Mouse (Mus musculus): Measurements from ENCODE around the gene Myo16. TPM values are rescaled to one million over a fixed set of nuclear protein-coding genes. Genes with fewer than 3 reads are reported as not detected.
A peak's percentile ranks its signal among the peaks of the same experiment; 100 is the strongest.

Myo16 gene
- polyA plus RNA-seq, 1 experiment, result not detected

DNA sequence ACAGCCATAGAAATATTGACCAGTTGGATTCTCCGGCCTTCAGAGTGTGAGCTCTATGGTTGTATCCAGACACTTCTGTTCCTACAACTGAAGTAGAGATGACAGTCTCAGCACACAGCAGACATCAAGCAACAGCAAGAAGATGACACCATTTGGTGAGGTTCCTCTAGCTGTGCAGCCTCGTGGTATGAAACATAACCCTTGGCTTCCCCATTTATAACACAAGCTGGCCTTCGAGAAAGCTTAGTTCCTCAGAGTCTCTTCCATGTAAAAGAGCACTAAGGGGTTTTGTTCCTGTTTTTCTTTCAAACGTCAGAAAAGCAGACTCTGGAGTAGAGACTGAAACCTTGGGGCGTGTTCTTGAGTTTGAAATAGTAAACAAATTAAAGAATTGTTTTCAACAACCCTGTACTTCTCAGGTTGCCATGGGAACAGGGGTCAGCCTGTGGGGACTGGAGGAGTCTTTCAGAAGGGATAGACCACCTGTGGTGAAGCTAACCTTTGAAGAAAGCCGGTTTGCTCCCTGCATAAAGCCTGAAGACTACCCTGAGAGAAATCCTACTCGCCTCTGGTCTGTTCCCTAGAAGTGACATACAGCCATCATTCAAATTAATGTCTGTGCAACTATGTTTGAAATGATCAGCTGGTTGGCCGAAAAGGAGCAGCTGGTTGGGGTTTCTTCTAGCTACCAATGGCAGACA lies 510.2 kb downstream of the Myo16 start:
- H3K36me3 ChIP-seq (ENCODE audit: control insufficient read depth, insufficient read depth, low read length, poor library complexity, severe bottlenecking), result no peaks in the 10 kb centered on the region
- peak overlapping the region; percentile 44; the same call in 1 of the 2 replicates for H3K27ac ChIP-seq (ENCODE audit: insufficient read depth, low read length)
- H3K9me3 ChIP-seq (replicated peaks; ENCODE audit: control insufficient read depth, insufficient read depth, low read length, poor library complexity, severe bottlenecking), result peaks cover 28% of the 10 kb centered on the region
- TF ChIP-seq EP300 (IDR thresholded peaks at IDR 0.05; ENCODE audit: insufficient read depth, low read depth, low read length) (peak; percentile 56; the same call in 1 of the 2 replicates), CTCF (IDR thresholded peaks at IDR 0.05; ENCODE audit: low read depth, low read length) (no peak)
- peaks cover 3% of the 10 kb centered on the region for H3K4me1 ChIP-seq (ENCODE audit: control insufficient read depth, insufficient read depth, low read length)
- no peak overlapping the region for H3K9ac ChIP-seq (ENCODE audit: low read depth, poor library complexity, severe bottlenecking)
- peaks cover 1% of the 10 kb centered on the region; the same call in 1 of the 2 replicates for H3K27me3 ChIP-seq (ENCODE audit: control insufficient read depth, insufficient read depth, low read length, poor library complexity, severe bottlenecking)
- no peak overlapping the region for H3K4me3 ChIP-seq (ENCODE audit: low read depth, low read length)

DNA sequence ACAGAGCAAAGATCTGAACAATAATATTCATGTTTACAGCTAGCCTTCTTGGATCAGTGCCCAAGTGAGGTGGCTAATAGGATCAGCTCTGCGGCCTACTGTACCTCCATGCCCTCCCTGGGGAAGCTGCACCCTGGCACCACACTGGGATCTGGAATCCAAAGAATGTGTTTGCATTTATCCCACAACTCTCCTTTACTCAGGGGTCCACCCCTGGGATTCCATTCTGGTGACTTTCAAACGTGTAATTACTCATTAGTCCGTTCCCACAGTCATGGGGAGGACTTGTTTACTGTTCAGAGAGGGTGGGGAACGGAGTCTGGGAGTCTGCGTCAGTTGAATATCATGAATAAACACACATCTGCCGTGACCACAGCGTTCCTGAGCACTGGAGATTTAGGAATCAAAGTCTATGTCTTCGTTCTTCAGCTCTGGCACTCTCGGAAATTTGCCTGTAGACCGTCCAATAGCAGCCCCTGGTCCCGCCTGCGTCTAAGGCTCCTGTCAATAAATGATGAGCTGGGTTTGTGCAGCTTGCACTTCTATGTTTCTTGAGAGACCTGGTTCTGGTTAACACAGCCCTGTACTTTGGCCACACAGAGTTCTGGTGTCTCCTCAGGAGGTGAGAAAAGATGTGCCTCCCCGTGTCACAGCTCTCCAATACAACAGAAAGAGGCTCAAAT lies 511.3 kb downstream of the Myo16 start:
- Histone ChIP-seq H3K36me3 (ENCODE audit: control insufficient read depth, insufficient read depth, low read length, poor library complexity, severe bottlenecking) (no peaks in the 10 kb centered on the region), H3K9ac (ENCODE audit: low read depth, poor library complexity, severe bottlenecking) (no peak overlapping the region)
- peak; percentile 58; the same call in 1 of the 2 replicates for TF ChIP-seq EP300 (IDR thresholded peaks at IDR 0.05; ENCODE audit: insufficient read depth, low read depth, low read length)
- no peak for TF ChIP-seq POLR2A (IDR thresholded peaks at IDR 0.05; ENCODE audit: insufficient read depth, low read length)

DNA sequence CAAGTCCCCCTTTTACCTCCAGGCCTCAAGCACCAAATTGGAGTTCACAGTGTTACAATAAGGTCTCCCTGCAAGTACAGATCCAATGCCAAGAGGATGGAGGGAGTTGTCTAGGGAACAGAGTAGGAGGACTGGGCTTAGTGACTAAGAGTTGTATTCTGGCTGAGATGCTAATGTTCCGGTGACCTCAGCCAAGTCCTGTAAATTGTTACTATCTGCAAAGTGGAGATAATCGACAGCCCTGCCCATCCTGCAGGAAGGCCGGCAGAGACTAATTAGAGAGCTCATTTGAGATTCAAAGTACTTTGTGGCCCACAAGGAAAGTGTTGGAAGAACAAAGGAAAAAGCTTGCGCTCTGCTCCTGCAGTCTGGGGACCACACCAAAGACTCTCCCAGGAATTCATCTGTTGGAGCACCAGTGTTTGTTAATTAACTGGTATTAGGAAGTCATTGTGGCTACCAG lies 512.1 kb downstream of the Myo16 start:
- Histone ChIP-seq H3K9me3 (replicated peaks; ENCODE audit: control insufficient read depth, insufficient read depth, low read length, poor library complexity, severe bottlenecking) (peaks cover 28% of the 10 kb centered on the region), H3K27me3 (ENCODE audit: control insufficient read depth, insufficient read depth, low read length, poor library complexity, severe bottlenecking) (peaks cover 1% of the 10 kb centered on the region; the same call in 1 of the 2 replicates), H3K27ac (ENCODE audit: insufficient read depth, low read length) (peak overlapping the region; percentile 47), H3K9ac (ENCODE audit: low read depth, poor library complexity, severe bottlenecking) (no peak overlapping the region), H3K4me1 (ENCODE audit: control insufficient read depth, insufficient read depth, low read length) (peaks cover 3% of the 10 kb centered on the region), H3K4me3 (ENCODE audit: low read depth, low read length) (no peak overlapping the region), H3K36me3 (ENCODE audit: control insufficient read depth, insufficient read depth, low read length, poor library complexity, severe bottlenecking) (no peaks in the 10 kb centered on the region)
- TF ChIP-seq EP300 (IDR thresholded peaks at IDR 0.05; ENCODE audit: insufficient read depth, low read depth, low read length), result 0 out of 2 replicates have a peak, but pooled peaks have one; percentile 15
- TF ChIP-seq POLR2A (IDR thresholded peaks at IDR 0.05; ENCODE audit: insufficient read depth, low read length), result no peak

More for the DNA sequence above, 511.3 kb downstream of the Myo16 start:
- Histone ChIP-seq H3K4me3 (ENCODE audit: low read depth, low read length) (no peak overlapping the region), H3K4me1 (ENCODE audit: control insufficient read depth, insufficient read depth, low read length) (peaks cover 3% of the 10 kb centered on the region), H3K27me3 (ENCODE audit: control insufficient read depth, insufficient read depth, low read length, poor library complexity, severe bottlenecking) (peaks cover 1% of the 10 kb centered on the region; the same call in 1 of the 2 replicates), H3K27ac (ENCODE audit: insufficient read depth, low read length) (peak overlapping the region; percentile 4; the same call in 1 of the 2 replicates), H3K9me3 (replicated peaks; ENCODE audit: control insufficient read depth, insufficient read depth, low read length, poor library complexity, severe bottlenecking) (peaks cover 28% of the 10 kb centered on the region)

DNA sequence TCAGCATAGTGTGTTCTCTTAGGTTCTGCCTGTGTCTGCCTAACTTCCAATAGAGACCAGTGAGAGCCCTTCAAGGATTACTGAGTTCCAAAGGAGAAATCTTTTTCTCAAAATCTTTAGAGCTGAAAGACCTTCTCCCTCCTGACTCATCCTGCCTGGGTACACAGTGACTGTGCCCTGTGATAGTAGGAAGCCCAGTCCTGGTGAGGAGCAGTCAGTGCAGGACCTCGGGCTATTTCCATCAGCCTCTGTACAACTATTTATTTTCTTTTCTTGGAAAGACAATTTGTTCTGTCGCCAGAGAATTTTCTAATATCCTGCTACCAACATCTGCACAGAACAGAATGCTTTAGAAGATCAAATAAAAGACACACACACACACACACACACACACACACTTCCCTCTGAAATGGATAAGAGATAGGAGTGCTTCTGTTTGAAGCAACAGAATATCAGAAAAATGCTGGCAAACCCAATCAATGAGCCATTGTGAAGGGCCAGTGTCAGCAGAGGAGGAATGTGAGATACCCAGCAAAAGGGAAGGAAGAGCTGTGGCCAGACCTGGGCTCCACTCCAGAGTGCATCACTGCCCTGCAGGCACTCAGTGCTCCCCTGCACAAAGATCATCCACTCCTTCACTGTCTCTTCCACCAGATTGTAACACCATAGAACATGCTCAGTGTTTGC lies 518.3 kb downstream of the Myo16 start:
- Histone ChIP-seq H3K4me3 (ENCODE audit: low read depth, low read length) (no peak overlapping the region), H3K36me3 (ENCODE audit: control insufficient read depth, insufficient read depth, low read length, poor library complexity, severe bottlenecking) (no peaks in the 10 kb centered on the region), H3K4me1 (ENCODE audit: control insufficient read depth, insufficient read depth, low read length) (no peaks in the 10 kb centered on the region), H3K27me3 (ENCODE audit: control insufficient read depth, insufficient read depth, low read length, poor library complexity, severe bottlenecking) (peaks cover 1% of the 10 kb centered on the region; the same call in 1 of the 2 replicates), H3K27ac (ENCODE audit: insufficient read depth, low read length) (no peak overlapping the region), H3K9ac (ENCODE audit: low read depth, poor library complexity, severe bottlenecking) (no peak overlapping the region), H3K9me3 (replicated peaks; ENCODE audit: control insufficient read depth, insufficient read depth, low read length, poor library complexity, severe bottlenecking) (peaks cover 14% of the 10 kb centered on the region)
- TF ChIP-seq CTCF (IDR thresholded peaks at IDR 0.05; ENCODE audit: low read depth, low read length), result no peak
- TF ChIP-seq EP300 (IDR thresholded peaks at IDR 0.05; ENCODE audit: insufficient read depth, low read depth, low read length), result no peak
- TF ChIP-seq POLR2A (IDR thresholded peaks at IDR 0.05; ENCODE audit: insufficient read depth, low read length), result no peak

DNA sequence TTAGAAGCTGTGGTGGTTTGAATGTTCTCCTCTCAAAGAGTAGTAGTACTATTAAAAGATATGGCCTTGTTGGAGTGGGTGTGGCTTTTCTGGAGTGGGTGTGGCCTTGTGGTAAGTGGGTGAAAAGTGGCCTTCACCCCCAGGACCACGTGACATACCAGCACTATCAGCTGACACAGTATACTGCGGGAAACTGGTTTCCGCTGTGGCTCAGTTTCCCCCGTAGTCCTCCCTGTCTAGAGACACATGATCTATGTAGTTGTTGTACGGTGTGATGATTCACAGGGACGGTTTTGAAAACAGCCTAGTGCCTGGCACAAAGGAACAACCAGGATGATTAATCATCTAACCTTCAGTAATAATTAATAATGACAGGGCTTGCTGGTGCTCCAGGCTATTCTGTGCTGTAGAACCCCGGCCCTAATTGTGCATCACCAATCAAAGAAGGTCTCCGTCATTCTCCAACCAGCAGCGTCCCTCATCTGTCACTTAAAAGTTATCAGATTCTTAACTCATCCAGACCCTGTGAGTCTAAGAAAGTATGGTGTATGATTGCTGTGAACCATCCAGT lies 524.2 kb downstream of the Myo16 start:
- H3K4me3 ChIP-seq (ENCODE audit: low read depth, low read length), result no peak overlapping the region
- H3K27me3 ChIP-seq (ENCODE audit: control insufficient read depth, insufficient read depth, low read length, poor library complexity, severe bottlenecking), result no peaks in the 10 kb centered on the region
- no peaks in the 10 kb centered on the region for H3K36me3 ChIP-seq (ENCODE audit: control insufficient read depth, insufficient read depth, low read length, poor library complexity, severe bottlenecking)
- TF ChIP-seq EP300 (IDR thresholded peaks at IDR 0.05; ENCODE audit: insufficient read depth, low read depth, low read length) (no peak), POLR2A (IDR thresholded peaks at IDR 0.05; ENCODE audit: insufficient read depth, low read length) (no peak), CTCF (IDR thresholded peaks at IDR 0.05; ENCODE audit: low read depth, low read length) (no peak)
- no peak overlapping the region for H3K27ac ChIP-seq (ENCODE audit: insufficient read depth, low read length)
- no peaks in the 10 kb centered on the region for H3K9me3 ChIP-seq (replicated peaks; ENCODE audit: control insufficient read depth, insufficient read depth, low read length, poor library complexity, severe bottlenecking)
- no peaks in the 10 kb centered on the region for H3K4me1 ChIP-seq (ENCODE audit: control insufficient read depth, insufficient read depth, low read length)
- no peak overlapping the region for H3K9ac ChIP-seq (ENCODE audit: low read depth, poor library complexity, severe bottlenecking)

Measured in ES-Bruce4 (cell line).